Mouse (Mus musculus): ENCODE results near the gene Arid4b.

DNA sequence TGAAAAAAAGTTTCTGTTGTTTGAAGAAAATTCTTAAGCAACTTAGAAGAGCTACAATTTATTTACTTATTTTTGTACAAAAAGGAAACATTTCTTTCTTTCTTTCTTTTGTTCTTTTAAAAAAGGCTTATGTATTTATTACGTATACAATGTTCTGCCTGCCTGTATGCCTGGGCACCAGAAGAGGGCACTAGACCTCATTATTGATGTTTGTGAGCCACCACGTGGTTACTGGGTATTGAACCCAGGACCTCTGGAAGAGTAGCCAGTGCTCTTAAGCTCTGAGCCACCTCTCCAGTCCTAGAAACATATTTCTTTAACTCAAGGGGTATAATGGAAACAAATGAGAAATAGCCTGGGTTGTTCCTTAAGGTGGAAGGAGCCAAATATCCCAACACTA lies 182.9 kb downstream of the Arid4b start:
- no peak; the same call in 1 of the 2 replicates for TF ChIP-seq CTCF (IDR thresholded peaks at IDR 0.05; ENCODE audit: borderline replicate concordance, insufficient read depth, low read depth, low read length)
- no peak for TF ChIP-seq POLR2A (IDR thresholded peaks at IDR 0.05; ENCODE audit: borderline replicate concordance, insufficient read depth, low read length)

All from cerebellum, adult 2 months (tissue).